Mouse (Mus musculus) olfactory bulb, adult 2 months (tissue): ENCODE measurements around the gene Cep135.

ENCODE experiments used
- CTCF ChIP-seq: fragments of 200-500 bp; IDR thresholded peaks from 2 replicates; pipeline ENCODE4 v1.5.1; 2012; ENCODE audit warnings: low read depth, mild to moderate bottlenecking, low read length, moderate library complexity; ENCODE audit not compliant: insufficient read depth
- POLR2A ChIP-seq: fragments of 200-500 bp; IDR thresholded peaks from 2 replicates; pipeline ENCODE4 v1.6.1; 2012; ENCODE audit warnings: mild to moderate bottlenecking, low read depth, low read length, moderate library complexity; ENCODE audit not compliant: insufficient read depth

DNA sequence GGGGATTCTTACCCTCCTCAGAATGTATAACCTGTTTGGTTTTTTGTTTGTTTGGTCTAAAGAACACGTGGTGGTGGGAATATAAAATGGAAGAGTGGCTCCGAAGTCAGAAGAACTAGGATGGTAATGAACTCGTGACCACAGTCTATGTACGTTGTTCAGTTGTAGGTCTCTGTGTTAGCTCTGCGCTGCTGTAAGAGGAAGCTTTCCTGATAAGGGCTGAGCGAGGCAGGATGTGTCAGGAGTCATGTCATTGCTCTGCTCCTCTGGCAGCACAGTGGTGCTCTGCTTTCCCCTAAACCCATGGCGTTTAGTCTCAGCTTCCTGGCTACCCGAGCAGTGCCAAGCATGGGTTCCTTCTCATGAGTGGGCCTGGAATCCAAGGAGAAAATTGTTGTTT lies 38.1 kb upstream of the Cep135 start:
- TF ChIP-seq POLR2A (no peak), CTCF (no peak)
